Mouse (Mus musculus) erythroblast, embryonic 14.5 days (primary cell): ENCODE results near the gene Dennd4b.
"Not testable (repeated sequence)": the region's sequence is repeated elsewhere in the genome, so short reads cannot be mapped to it uniquely, and the experiment has no call there.

ENCODE experiments used
- GATA1 ChIP-seq: IDR thresholded peaks from 2 replicates; pipeline ENCODE4 v1.6.1; 2012; ENCODE audit warnings: low read length, inconsistent platforms, mixed read lengths
- TAL1 ChIP-seq: IDR thresholded peaks from 3 replicates; pipeline ENCODE4 v1.6.1; 2012; ENCODE audit warnings: low read length, inconsistent platforms, mixed read lengths

DNA sequence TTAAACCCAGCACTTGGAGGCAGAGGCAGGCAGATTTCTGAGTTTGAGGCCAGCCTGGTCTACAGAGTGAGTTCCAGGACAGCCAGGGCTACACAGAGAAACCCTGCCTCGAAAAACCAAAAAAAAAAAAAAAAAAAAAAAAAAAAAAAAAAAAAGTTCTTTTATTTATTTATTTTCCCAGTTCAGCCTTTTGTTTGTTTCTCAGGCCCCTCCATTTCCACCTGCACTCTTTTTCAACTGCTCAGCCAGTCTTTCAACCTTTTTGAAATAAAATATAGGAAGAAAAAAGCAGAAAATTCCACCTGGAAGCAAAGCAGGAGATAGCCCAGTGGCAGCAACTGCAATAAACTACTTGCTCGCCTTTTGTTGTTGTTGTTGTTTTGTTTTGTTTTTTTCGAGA lies 24.4 kb downstream of the Dennd4b start:
- TF ChIP-seq GATA1, TAL1: not testable (repeated sequence)
